Mouse (Mus musculus) frontal cortex, adult (tissue): ENCODE results near the gene Arf3.
A peak's percentile ranks its signal among the peaks of the same experiment; 100 is the strongest.

Experiments used
- ATAC-seq: cut with Nextera tagmentation; 2 replicates; pipeline ENCODE4 v1.9.2; 2017; ENCODE audit warnings: mild to moderate bottlenecking, moderate library complexity, mixed read lengths; ENCODE audit not compliant: low TSS enrichment

The Arf3 gene

DNA sequence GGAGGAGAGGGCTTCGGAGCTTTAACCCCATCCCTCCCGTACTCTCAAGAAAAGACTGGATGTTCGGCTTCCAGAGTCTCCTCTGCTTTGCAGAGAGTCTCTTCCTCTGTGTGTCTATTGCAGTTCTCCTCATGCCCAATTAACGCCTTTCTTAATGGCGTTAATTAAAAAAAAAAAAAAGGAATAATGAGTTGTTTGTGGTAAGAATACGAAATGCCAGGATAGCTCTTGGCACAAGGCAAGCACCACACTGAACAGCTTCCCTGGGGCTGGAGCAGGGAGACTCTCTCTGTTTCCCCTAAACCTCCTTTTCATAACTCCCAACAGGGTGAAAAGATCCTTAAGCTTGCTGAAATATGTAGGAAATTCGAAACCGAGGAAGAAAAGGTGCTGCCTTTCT, 40.8 kb downstream of the Arf3 start:
- no peak for ATAC-seq

- no peak for ATAC-seq
Measured at GRCm38 (mm10) chr15:98717301-98717700, 45.7 kb downstream of the Arf3 start.

GRCm38 (mm10) chr15:98714230-98714652, 48.8 kb downstream of the Arf3 start:
- no peak for ATAC-seq

DNA sequence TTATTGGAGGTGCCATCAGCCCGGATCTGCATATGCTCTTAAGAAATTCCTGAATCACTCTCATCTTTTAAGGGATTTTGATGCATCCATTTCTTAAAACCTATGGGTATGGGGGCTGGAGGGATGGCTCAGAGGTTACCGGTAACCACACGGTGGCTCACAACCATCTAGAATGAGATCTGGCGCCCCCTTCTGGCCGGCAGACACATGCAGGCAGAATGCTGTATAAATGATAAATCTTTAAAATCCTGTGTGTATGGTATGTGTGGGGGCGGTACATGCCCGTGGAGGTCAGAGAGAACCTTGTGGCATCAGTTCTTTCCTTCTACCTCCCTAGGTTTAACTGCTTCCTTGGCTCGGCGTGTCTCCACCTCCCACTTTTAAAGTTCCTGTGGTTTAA, 52.6 kb downstream of the Arf3 start:
- peak; percentile 46; the same call in 1 of the 2 replicates for ATAC-seq

DNA sequence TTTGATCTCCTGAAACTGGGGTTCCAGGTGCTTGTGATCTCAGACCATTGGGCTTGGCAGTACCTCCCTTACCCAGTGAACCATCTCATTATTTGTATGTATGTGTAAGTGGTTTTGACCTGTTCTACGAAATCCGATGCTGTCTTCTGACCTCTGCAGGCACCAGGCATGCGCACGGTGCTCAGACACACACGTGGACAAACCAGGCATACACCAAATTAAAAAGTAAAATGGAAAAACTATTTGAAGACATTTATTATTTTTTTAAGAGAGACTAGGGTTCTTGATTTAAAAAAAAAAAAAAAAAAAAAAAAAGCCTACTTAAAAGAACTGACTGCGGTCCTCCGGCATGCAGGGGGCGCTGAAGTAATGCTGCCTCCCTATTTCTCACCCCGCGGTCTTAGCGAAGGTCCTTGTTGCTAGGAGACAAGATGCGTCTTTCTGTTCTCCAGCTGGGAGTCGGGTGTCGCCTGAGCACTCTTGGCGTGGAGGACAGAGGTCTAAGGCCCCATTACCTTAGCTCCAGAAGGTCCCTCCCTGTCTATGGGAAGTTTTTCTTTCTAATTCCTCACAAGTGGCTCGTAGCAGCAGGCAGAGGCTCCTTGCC, 55.1 kb downstream of the Arf3 start, which contains the start of gene Ccdc65:
Ccdc65 (plus strand) TSS at position 442 of the 607 bp plus-strand sequence.
- ATAC-seq, result peak; percentile 93

GRCm38 (mm10) chr15:98704312-98704711, 58.7 kb downstream of the Arf3 start:
- no peak for ATAC-seq

DNA sequence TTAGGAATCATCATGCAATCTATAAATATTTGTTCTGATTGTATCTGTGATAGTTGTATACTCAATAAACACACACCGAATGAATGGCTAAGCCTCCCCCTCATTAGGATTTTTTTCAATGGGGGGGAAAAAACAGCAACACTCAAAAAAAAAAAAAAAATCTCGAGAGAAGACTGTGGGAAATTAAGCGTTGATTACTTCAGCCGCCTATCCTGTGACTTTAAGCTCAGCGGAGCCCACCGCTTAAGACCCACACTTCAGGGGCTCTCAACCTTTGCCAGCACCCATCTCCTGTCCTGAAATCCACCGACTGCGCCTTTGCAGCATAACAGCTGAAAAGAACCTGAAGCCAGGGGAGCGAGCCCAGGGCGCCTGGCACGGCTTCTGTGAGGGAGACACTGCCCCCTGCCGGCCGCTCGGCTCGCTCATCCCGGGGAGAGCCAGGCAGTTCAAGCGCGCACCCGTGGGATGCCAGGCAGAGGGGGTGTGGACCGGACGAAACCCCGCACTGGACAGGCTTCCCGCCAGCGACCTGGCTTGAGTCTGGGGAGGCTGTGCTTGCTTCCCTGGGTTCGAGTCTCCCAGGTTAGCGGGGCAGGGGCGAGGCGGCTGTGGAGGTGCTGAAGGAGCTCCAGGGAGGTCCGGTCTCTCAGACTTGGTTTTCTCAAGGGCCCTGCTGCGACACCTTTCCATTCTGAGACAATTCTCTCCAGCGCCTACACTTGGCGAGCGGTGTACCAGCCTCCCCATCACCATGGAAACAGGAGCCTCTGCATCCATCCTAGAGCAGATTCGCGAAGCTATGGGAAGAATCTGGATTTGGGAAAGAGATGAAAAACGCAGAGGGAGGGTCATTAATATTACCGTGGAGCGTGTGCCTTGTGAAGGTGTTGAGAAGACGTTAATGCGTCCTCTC, 63.6 kb downstream of the Arf3 start:
- peak; percentile 96 for ATAC-seq

DNA sequence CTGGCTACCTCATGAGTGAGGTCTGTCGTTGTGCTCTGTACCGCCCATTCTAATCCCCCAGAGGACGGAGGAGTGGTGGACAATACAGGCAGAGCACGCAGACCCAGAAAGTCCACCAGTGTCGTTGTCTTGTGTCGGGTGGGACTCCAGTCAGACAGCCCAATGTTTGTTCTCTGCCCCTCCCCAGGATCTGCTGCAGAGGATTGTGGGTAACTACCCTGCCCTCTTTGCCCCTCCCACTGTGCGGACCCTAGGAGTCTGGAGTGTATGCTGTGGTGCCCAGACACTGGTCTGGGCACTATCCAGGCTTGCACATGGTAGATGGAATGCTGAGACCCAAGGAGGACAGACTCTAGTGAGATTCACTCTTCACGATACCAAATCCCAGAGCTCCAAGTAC, 66.8 kb downstream of the Arf3 start:
- no peak for ATAC-seq

- ATAC-seq, result no peak
Measured at GRCm38 (mm10) chr15:98695726-98696125, 67.3 kb downstream of the Arf3 start.

DNA sequence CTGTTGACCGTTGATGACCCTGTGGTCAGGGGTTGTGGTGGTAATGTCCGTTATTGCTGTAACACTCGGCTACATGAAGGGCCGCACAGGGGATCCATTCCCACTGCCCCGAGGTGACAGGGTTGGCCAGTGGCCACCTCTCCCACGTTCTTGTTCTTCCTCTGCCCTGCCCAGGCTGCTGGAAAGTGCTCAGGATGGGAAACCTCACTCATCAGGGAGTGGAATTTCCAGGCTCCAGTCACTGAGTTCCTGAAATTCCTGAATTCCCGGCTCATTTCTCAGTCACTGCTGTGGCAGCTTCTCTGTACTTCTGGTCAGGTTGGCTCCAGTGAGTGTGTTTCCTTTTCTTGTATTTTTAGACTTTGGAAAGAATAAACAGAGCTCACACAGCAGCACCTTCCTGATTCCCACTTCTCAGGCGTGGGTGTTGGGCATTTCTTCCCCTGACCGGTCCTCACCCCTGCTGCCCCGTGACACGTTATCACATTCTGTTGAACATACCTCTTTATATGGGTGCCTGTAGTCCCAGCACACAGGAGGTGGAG, 70.8 kb downstream of the Arf3 start:
- ATAC-seq, result no peak

DNA sequence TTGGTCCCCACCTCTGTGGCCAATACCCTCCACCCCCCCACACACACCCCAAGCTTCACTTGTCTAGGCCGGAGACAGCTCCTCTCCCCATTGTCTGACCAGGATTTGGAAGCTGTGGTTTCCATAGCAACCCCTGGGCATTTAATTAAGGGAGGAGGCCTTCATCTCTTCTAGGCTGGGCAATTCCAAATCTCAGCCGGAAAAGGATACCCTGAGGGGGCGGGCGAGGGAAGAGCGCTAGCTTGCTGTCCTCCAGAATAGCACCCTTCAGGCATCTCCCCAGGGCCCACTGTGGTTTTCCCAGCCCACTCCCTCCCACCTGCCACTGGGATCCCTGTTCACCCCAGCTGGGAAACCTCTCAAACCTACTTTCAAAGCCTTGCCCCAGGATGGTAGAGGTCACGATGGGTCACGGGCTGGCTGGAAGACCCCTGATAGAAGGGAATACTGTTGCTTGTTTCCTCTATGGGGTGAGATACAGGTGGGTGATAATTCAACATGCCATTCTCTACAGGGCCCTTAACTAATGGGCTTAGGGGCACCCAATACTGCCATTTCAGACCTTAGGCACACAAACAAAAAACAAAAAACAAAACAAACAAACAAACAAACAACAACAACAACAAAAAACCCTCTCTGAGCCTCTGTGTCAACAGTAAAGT, 71.4 kb downstream of the Arf3 start:
- peak; percentile 42; the same call in 1 of the 2 replicates for ATAC-seq

DNA sequence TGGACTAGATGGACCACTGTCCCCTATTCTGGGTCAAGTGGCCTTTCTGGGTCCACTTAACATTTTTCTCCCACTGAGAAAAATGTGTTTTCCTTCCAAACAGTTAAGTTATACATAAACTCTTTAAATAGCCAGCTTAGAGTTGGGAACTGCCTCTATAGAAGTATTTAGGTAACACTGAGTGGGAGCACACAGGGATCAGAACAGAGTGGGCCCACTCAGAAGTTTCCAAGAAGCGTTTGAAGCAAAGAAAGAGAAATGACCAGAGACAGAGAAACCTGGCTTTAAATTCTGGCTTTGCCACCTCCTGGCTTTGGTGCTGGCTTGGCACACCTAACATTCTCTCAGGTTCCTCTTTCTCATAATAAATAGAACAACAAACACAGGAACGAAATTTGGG, 73.3 kb downstream of the Arf3 start:
- peak; percentile 79; the same call in 1 of the 2 replicates for ATAC-seq
